Mouse (Mus musculus) ZHBTc4 (cell line): ENCODE measurements at regions not wholly inside any gene's neighbourhood (a gene's known extent, or its start where the extent isn't known, plus 50 kb on each side); places are given as distances from the start of the nearest gene placed in this dataset.
"Not testable (repeated sequence)": the region's sequence is repeated elsewhere in the genome, so short reads cannot be mapped to it uniquely, and the experiment has no call there.

Experiments used
- DNase-seq: peaks from one replicate; pipeline ENCODE4 v3.0.0-alpha.2; 2011; ENCODE audit warnings: low read depth, low spot score

DNA sequence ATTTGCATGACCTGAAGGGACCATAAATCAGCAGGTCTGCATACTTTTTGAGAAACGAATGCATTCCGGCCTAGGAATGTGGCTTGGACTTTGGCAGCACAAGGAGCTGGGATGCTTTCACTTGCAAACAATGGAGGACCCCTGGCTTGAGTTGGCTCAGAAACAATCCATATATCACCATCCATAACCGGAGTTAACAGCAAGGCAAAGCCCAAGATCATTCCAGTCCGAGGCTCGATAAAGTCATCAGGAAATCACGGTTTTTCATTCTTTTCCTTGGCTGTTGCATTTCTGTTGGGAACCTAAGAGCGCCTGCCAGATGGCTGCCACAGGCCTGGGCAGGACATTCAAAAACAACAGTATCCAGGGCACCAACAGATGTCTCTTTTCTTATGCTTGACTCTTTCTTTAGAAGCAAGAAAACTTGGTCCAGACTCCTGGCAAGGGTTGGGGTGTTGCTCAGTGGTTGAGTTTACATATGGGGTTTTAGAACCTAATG is 198.5 kb downstream of the Fam43a start:
- no peak for DNase-seq

GRCm38 (mm10) chr16:30798536-30798935 is 199.0 kb downstream of the Fam43a start:
- no peak for DNase-seq

GRCm38 (mm10) chr16:30799699-30800483 is 200.4 kb downstream of the Fam43a start:
- DNase-seq = no peak

DNA sequence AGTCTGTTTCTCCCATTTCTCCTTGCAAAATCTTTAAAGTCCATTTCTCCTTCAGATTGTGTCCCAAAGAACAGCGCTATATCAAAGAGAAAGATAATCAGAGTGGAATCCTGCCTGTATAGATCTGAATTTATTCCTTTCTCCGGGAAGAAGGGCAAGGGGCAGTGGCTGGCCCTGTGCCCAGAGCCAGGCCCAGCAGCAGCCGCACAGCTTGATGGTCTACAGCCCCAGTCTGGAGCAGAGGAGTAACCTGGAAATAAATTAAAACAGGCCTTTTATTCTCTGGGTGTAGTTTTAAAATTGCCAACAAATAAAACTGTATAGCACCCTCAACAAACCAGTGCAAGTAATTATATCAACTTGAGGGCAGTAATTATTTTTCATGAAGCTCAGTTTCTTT is 204.5 kb downstream of the Fam43a start:
- no peak for DNase-seq

DNA sequence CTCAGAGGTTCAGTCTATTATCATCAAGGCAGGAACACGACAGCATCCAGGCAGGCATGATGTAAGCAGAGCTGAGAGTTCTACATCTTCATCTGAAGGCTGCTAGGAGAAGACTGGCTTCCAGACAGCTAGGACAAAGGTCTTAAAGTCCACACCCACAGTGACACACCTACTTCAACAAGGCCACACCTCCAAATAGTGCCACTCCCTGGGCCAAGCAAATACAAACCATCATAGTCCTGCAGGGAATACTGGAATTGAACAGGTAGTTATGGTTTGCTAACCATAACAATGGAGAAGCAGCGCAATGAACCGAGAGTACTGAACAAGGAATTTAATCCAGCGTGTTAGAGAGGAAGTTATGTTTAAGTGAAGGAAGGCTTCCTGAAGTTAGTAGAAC is 206.7 kb downstream of the Fam43a start:
- DNase-seq = not testable (repeated sequence)

DNA sequence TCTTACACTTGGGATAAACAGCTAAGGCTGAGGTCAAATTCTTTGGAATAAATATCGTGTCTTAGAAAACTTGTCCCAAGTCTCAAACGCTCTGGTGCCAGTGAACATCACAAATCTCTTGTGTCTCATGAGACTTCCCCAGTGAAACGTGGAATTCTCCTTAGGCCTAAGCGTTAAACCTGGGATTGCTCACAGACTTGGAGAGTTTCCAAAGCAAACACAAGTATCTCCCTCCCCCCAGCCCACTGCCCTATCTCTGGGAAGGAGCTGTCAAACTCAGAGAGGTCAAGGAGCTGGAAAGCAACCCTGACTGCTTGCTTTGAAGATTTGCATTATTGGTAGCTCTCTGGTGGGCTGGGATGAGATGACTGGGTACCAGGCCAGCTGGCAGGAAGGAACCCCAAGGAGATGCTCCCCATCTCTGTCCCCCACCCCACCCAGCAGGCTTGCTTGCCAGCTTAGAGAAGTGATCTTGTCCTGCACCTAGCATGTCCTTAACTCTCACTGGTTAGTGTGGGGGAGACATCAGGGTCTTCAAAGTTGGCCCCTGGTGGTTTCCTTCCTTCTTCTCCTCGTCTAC is 219.1 kb downstream of the Fam43a start:
- no peak for DNase-seq

GRCm38 (mm10) chr16:30819342-30819741 is 219.8 kb downstream of the Fam43a start:
- no peak for DNase-seq

DNA sequence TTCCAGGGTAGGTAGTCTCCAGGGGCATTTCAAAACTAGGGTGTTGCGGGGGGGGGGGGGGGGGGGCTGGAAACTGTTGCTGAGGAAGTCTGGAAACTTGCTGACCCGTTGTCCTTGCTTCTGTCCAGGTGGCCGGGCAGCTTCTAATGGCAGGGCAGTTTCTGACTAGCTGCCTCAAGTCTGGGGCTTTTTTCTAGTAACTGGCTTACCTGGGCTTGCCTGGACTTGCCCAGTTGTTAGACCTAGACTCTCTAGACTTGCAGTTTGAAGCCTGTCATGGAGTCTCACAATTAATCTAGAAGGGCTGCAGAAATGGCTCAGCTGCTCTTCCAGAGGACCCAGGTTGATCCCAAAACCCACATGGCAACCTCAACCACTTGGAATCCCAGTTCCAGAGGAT is 220.7 kb downstream of the Fam43a start:
- DNase-seq = peak; percentile 47

- no peak for DNase-seq
Observed at GRCm38 (mm10) chr16:30820761-30821160, 221.2 kb downstream of the Fam43a start.

DNA sequence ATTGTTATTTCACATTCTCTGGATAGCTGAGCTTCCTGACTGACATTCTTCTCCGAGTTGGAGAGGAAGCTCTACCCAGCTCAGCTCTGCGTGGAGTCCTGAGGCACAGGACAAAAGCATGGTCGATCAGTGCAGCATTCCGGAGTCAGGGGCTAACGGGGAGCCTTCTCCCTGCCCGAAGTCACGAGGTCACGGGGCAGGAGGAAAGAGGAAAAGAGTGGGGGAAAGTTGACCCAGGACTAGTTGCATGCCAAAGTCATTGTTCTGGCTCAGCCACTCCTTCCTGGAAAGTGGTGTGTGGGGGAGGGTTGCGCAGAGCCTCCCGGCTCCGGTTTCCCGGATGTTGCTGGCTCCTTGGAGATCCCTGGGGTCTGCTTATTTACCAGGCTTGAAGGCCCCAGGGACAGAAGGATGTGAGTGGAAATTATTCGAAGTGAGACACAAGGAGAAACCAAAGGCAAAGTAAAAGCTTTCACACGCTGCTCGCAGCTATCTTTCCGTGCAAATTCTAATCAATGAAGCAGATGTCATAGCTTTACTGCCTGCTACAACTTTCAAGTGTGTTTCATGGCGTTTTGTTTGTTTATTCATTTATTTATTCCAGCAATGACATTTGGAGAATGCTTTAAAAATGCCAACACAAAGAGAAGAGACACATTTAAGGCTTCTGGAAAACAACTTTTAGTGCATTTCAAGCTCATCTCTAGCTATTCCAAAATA is 221.8 kb downstream of the Fam43a start:
- peak; percentile 97 for DNase-seq

- no peak for DNase-seq
Observed at GRCm38 (mm10) chr16:30821911-30822578, 222.5 kb downstream of the Fam43a start.

GRCm38 (mm10) chr16:30826128-30826527 is 226.6 kb downstream of the Fam43a start:
- DNase-seq = no peak

- no peak for DNase-seq
Observed at GRCm38 (mm10) chr16:30827901-30828608, 228.5 kb downstream of the Fam43a start.

DNA sequence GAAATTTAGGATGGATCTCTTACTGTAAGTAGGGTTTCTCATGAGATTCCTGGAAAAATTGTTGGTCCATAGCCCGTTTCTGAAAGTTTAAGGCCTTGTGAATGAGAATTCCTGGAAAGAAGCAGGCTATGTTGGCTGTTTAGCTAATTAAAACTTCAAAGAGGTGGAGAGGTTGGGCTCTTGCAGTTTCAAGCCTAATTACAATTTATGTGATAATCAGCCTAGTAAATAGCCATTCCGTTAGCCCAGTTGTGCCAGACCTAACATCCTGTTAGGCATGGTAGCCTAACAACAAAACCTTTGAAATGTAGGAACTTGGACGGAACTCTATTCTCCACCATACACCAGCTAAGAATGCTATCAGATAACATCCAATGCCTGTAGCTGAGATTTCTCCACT is 235.0 kb downstream of the Fam43a start:
- no peak for DNase-seq

DNA sequence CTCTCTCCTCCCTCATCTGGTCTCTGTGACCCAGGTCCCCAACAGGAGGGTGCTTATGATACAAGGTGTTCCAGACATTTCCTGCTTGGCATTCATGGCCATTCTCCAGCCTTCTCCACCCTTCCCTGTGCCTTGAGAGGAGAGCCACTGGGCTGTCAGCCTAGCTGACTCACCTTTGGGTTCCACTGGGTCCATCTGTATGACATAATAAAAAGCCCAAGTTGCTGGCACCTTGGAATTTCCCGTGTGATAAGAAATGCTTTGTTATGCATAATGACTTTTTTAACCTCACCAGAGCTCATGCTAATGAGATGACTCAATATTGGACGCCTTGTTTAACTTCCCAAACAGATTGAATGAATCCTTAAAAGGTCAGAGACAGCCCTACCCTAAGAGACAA is 236.2 kb downstream of the Fam43a start:
- DNase-seq = peak; percentile 30

DNA sequence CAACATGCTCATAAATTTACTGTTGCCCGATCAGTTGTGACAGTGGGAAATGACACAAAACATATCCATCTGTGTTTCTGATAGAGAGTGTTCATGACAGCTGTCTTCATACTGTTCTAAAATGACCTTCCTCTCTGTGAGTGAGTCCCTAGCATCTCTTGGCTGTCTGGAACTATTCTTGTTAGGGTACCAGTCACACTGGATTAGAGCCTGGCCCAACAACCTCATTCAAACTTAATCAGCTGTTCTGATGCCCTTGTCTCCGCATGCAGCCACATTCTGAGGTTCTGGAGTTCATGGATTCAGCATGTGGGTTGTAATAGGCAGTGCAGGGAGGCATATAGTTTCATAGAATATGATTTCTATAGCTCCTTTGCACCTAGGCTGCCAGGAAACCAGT is 238.4 kb downstream of the Xxylt1 start:
- DNase-seq = no peak

DNA sequence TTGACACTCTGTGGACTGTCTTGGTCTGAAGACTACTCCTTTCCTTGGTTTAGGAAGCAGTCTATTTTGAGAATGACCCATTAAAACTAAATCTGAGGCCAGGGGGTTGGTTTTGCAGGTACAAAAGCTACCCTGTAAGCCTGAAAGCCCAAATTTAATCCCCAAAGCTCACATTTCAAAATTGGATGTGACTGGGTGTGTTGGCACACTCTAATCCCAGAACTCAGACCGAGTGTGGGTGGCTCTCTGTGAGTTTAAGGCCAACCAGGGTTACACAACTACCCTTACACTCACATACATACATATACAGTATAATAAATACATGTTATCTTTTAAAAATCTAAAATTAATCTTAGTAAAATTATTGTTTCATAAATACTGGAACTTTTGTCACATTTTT is 228.6 kb downstream of the Xxylt1 start:
- DNase-seq = no peak

DNA sequence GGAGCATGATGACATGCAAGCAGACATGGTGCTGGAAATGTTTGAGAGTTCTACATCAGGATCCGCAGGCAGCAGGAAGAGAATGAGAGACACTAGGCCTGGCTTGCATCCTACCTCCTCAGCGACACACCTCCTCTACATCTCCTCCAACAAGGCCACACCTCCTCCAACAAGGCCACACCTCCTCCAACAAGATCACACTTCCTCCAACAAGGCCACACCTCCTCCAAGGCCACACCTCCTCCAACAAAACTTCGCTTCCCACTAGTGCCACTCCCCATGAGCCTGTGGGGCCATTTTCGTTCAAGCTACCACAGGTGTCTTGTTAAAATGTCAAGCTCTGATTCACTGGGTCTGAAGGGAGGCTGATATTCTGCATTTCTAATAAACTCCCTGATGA is 226.5 kb downstream of the Xxylt1 start:
- peak; percentile 86 for DNase-seq

DNA sequence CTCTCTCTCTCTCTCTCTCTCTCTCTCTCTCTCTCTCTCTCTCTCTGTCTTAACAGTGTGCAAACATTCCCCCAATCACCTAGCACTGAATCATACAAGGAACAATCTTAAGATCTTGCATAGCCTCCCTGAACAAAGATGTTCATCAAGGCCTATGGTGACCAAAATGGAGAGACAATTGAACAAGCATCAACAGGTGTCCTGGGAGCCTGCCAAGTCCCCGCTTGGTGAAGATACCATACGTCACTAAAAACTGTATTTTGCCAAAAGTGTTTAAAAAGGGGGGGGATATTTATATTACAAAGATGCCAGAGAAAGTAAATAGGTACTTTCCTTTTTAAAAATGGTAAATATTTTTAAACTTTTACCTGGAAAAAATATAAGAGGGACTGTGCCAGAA is 223.6 kb downstream of the Xxylt1 start:
- no peak for DNase-seq

- peak; percentile 58 for DNase-seq
Observed at GRCm38 (mm10) chr16:30869136-30869909, 211.9 kb downstream of the Xxylt1 start.

DNA sequence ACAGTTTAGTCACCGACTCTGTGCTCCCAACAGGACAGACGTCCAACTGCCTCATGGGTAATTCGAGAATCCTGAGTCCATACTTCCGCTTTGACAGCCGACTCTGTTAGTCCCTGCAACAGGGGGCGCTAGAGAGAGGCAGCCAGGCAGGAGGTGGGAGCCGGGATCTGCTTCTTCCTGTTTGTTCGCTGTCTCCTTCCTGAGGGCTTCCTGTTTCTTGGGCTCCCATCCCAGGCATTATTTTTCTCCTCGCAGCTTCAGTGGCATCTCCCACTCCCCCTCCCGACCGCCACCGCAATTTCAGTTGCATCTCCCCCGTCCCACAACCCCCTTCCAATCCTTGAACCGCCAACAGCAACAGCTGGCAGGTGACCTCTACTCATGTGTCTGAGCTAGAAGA is 211.1 kb downstream of the Xxylt1 start:
- DNase-seq = peak; percentile 87
